Mouse (Mus musculus) kidney, adult 9 months (tissue): ENCODE data around the gene Ctnnd2.

Experiments
- DNase-seq: peaks from one replicate; pipeline ENCODE4 v3.0.0; 2022

Gene Ctnnd2

DNA sequence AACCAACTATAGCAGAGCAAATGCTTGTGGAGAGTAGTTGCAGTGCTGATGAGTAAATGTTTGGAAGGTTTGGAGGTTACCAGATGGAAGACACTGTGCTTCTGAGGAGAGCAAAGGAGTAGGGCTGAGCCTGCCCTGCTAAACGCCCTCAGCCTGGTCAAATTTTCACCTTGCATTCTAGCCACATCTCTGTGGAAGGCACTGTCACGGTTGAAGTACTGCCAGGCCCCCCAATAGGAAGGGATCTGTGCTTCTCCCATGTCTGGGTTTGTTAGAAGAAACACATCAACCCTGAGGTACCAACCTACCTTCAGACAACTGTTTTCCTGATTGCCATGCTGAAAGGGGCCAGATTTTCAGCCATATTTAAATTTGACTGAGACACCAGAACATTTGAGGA lies 585.6 kb downstream of the Ctnnd2 start:
- DNase-seq, result no peak

GRCm38 (mm10) chr15:30762211-30762610 lies 589.8 kb downstream of the Ctnnd2 start:
- DNase-seq, result no peak

GRCm38 (mm10) chr15:30762695-30763285 lies 590.4 kb downstream of the Ctnnd2 start:
- no peak for DNase-seq

GRCm38 (mm10) chr15:30776931-30777330 lies 604.5 kb downstream of the Ctnnd2 start:
- DNase-seq, result no peak

- DNase-seq, result no peak
Measured at GRCm38 (mm10) chr15:30777801-30778200, 605.4 kb downstream of the Ctnnd2 start.

DNA sequence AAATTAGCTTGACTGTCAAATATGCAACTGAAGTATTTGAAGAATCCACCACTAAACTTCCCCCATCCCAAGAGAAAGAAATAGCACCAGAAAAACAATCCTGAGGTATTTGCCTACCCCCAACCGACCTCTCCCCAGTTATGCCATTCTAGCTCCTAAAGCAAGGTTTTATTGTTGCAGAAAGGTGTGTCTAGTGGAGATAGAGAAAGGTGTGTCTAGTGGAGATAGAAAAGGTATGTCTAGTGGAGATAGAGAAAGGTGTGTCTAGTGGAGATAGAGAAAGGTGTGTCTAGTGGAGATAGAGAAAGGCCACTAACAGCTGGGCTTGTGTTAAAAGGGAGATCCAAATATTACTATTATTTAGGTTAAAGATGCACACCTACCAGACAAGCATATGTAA lies 607.5 kb downstream of the Ctnnd2 start:
- DNase-seq, result no peak

DNA sequence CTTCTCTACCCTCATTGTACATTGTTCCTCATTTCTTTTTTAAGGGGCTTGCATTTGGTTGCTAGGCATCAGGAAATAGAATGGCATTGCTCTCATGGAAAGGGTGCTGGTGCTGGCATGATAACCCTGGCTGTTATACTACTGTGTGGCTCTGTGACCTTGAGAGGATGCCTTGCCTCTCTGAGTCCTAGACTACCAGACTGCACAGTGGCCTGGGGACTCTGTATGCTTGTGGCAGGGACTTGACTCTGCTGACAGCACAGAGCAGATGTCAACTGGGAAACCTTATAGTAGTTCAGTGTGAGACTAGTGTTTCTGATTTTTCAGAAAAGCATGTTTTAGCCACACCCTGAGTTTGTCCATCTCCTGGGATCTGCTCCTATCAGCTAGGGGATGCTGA lies 608.6 kb downstream of the Ctnnd2 start:
- DNase-seq, result no peak

- DNase-seq, result no peak
Measured at GRCm38 (mm10) chr15:30785706-30786320, 613.4 kb downstream of the Ctnnd2 start.

GRCm38 (mm10) chr15:30793260-30793659 lies 620.9 kb downstream of the Ctnnd2 start:
- no peak for DNase-seq

DNA sequence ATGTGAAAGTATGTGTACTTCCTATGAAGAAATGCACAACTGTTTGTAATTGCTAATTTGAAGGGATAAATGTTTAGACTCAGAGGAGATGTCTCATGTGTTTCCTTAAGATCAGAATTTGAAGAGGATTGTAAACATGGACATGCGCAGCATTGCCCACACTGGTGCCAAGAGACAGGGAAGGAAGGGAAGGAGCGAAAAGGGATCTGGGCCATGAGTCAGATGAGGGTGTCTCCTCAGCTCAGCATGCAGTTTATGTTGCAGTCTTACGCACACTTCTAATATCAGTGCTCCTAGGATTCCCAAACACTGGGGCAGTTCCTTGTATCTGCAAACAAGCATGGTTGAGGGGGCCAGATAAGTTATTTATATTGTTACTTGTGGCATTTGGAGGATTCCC lies 623.3 kb downstream of the Ctnnd2 start:
- no peak for DNase-seq

DNA sequence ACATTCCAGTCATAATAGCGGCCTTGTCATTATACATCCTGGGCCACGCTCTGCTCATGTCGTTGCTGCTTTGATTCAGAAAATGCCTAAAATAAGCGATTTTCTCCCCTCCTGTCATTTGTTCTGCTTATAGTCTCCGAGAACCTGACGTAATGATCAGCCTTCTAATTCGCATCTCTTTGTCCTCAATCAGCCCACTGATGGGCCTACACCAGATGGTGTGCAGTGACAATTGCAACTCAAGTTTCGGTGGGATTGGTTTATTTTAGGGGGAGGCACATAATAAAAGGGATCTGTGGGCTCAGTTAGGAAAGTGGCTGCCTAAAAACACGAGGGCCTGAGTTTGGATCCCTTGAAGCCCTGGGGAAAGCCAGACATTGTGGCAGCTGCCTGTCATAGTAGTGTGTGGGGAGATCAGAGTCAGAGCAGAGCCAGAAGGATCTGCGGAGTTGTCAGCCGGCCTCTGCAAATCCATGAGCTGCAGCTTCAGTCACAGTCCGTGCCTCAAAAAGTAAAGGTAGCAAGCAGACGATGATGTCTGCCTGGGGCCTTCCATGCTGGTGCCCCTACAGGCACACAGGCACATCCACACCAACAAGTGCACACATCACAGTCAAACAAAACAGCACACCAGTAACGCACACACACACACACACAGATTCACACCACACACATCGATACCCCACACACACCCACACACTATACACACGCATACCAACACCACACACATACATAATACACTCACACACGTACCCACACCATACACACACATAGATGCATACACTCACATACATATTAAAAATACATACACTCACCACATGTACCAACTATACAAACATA lies 655.3 kb downstream of the Ctnnd2 start:
- no peak for DNase-seq

- DNase-seq, result no peak
Measured at GRCm38 (mm10) chr15:30857277-30858176, 685.1 kb downstream of the Ctnnd2 start.

DNA sequence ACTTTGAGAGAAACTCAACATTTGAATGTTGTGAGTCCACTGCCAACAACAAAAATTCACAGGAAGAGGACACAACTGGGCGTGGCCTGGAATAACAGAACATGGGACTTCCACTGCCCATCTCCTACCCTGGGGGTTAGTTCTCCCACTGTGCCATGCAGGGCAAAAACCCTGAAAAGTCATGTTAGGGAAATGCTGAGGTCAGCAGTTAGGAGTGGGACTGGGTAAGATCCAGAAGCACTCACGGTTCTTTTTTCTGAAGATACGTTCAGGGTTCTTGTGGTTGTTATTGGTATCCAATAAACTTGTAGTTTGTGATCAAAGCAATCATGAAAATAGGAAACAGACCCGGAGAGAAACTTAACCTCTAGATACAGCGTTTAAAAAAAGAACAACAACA lies 695.0 kb downstream of the Ctnnd2 start:
- DNase-seq, result no peak

DNA sequence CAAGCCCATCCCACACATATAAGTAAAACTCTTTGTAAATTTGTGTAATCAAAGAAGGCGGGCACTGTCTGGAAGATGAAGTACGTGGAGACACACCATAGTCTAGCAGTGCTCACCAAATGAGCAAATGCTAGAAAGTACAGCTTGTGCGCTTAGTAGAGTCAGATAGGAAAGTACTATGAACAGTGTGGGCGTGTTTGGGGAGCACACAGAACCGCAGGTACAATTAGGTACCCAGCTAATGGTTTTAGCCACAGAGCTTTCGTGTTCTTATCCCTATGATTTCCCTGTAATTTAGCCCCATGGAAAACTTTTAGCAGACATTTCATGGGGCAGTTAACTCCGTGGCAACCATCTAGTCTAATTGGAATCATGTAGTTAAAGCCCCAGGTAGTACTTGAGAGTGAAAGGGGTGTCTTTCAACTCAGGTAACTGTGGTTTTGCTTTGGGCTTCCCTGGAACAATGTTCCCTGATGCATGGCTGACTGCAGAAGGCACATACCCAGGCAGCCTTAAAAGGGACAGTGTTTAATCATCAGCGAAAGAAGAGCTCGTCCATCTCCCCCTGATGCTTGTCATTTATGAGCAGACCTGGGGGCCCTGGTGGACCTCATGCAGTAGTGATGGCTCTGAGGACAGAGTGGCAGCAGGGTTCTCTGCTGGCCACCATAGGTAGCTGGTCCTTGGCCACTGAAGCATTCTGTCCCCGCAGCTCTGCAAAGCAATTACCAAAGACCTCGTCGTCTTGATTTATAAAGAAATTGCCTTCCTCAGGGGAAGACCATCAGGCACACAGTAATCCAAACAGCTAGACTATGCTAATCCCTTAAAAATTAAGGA lies 697.5 kb downstream of the Ctnnd2 start:
- no peak for DNase-seq

DNA sequence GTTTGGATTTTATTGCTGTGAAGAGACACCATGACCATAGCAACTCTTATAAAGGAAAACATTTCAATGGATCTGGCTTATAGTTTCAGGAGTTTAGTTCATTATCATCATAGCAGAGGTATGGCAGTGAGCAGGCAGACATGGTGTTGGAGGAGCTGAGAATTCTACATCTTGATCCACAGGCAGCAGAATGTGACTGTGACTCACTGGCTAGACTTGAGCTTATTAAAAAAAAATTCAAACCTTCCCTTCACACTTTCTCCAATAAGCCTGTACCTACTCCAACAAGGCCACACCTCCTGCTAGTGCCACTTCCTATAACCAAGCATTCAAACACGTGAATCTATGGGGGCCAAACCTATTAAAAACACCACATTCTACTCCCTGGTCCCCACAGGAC lies 703.1 kb downstream of the Ctnnd2 start:
- DNase-seq, result no peak

- no peak for DNase-seq
Measured at GRCm38 (mm10) chr15:30884692-30885334, 712.4 kb downstream of the Ctnnd2 start.

DNA sequence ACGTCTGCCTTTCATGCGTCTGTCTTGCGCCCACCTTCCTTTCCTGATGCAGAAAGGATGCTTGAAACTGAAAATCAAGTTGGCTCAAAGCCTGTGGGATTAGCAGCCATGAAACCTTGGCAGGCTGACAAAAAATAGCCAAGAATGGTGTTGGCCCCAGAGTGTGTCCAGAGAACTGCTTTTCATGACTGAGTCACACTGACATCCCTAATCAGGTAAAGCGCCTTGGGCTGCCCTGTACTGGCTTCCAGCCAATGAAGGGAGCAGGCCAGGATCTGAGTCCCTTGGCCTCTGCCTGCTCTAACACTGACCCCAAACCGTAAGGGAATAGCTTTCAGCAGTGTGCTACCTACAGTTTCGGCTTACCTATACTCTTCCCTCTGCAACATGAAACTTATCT lies 713.0 kb downstream of the Ctnnd2 start:
- peak; percentile 4 for DNase-seq

GRCm38 (mm10) chr15:30887559-30887958 lies 715.2 kb downstream of the Ctnnd2 start:
- DNase-seq, result no peak

DNA sequence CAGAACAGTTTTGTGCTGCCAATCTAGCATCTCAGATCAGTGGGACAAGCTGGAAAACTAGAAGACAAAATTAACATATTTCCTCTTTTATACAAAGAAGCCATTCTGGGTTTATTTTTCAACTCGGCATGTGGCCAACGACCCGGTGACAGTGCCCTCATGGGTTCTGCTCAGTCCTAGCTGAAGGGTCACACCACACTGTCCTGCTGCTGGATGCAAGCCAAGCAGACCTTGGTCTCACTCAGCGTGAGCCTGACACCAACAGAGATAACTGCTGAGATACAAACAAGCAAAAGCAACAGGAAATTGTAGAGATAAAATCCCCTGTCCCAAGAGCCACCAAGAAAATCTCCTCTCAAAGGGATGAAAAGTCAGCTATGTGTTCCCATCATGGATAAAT lies 719.6 kb downstream of the Ctnnd2 start:
- no peak for DNase-seq

GRCm38 (mm10) chr15:30895063-30895462 lies 722.7 kb downstream of the Ctnnd2 start:
- DNase-seq, result no peak

DNA sequence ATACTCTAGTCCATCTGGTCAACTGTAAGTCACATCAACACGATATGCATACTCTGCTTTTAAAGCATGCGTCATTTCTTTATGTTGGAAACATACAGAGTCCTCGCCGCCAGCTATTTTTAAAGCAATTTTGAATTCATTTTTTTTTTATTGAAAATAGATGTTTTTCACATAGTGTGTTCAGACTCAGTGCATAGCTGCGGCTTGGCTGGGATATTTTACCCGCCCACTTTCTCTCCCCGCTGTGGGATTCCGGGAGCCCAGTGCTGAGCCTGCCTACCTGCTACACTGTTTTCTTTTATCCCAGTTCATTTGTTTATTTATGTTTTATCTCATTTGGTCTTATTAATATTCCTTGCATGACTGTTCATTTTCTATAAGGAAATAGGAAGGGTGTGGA lies 724.9 kb downstream of the Ctnnd2 start:
- DNase-seq, result no peak

- no peak for DNase-seq
Measured at GRCm38 (mm10) chr15:30908027-30908426, 735.6 kb downstream of the Ctnnd2 start.
